ENCODE assay signal across 25 mouse cellular contexts in genomic region chrX:99299110-99299509, GRCm38 (mm10).
A peak's percentile ranks its signal among the peaks of the same experiment; 100 is the strongest.
DNase-seq lines count a peak whose midpoint lies in the region; ATAC-seq and TF ChIP-seq lines count a peak whose summit lies in the region.
"Had no signal": no experiment of that assay in that cellular context is flagged by ENCODE, and none has a peak within 500 bp of the region (broad histone marks: within the 10 kb centered on the region; RNA-seq: fewer than 3 reads in every experiment).

No protein-coding gene starts in this region.

- TF ChIP-seq CTCF in forebrain, postnatal 0 days (IDR thresholded peaks at IDR 0.05; ENCODE audit: low read depth): no peak

- H3K9ac ChIP-seq in forebrain, postnatal 0 days: no peak overlapping the region
- H3K9ac ChIP-seq in midbrain, embryonic 14.5 days (replicated peaks; ENCODE audit: low read length): no peak overlapping the region
- no peak overlapping the region for H3K9ac ChIP-seq in midbrain, embryonic 16.5 days (ENCODE audit: low read depth, low read length)
- H3K9ac ChIP-seq in forebrain, embryonic 11.5 days (ENCODE audit: low read length): no peak overlapping the region
- H3K9ac ChIP-seq: hindbrain, embryonic 13.5 days; limb, embryonic 13.5 days; liver, embryonic 14.5 days; lung, embryonic 14.5 days had no signal

- no peak for ATAC-seq in forebrain, postnatal 0 days
- ATAC-seq in midbrain, embryonic 14.5 days (ENCODE audit: low FRiP score, low TSS enrichment): no peak
- no peak for ATAC-seq in midbrain, embryonic 16.5 days
- ATAC-seq in forebrain, embryonic 11.5 days (replicated peaks; ENCODE audit: low FRiP score): peak; percentile 93
- no peak for ATAC-seq in inflammation-experienced regulatory T-cells, adult 6 months
- ATAC-seq: CD4-positive, CD25-positive, alpha-beta regulatory T cell, adult 4 months had no signal

- peak; percentile 63 for DNase-seq in forebrain, embryonic 10.5 days (ENCODE audit: extremely low spot score, low spot score)
- DNase-seq in forebrain, postnatal 0 days: no peak
- DNase-seq in midbrain, embryonic 14.5 days: peak; percentile 46
- peak; percentile 67 for DNase-seq in forebrain, embryonic 11.5 days (ENCODE audit: low spot score)
- DNase-seq in retina, embryonic 14.5 days (ENCODE audit: low spot score): peak; percentile 43
- no peak for DNase-seq in adrenal gland, postnatal 25 days
- DNase-seq: adrenal gland, adult 2 months; cerebellum, adult 8-10 months; cerebellum, postnatal 36 days; gastrocnemius, postnatal 36 days; heart, postnatal 36 days; kidney, adult 9 months; kidney, postnatal 25 days; layer of hippocampus, adult 9-11 months; lung, embryonic 14.5 days; lung, postnatal 36 days; thymus, adult 18-20 months; thymus, postnatal 36 days had no signal

- H3K9me3 ChIP-seq in forebrain, embryonic 10.5 days: no peaks in the 10 kb centered on the region
- no peaks in the 10 kb centered on the region for H3K9me3 ChIP-seq in forebrain, postnatal 0 days (ENCODE audit: low read length)
- no peaks in the 10 kb centered on the region for H3K9me3 ChIP-seq in midbrain, embryonic 14.5 days (ENCODE audit: control insufficient read depth, low read length)
- H3K9me3 ChIP-seq in midbrain, embryonic 16.5 days (replicated peaks; ENCODE audit: control insufficient read depth, low read length, poor library complexity, severe bottlenecking): no peaks in the 10 kb centered on the region
- no peaks in the 10 kb centered on the region for H3K9me3 ChIP-seq in forebrain, embryonic 11.5 days (ENCODE audit: control insufficient read depth, low read length)
- H3K9me3 ChIP-seq: hindbrain, embryonic 13.5 days; limb, embryonic 13.5 days; megakaryocyte, embryonic 14.5 days had no signal

- H3K4me1 ChIP-seq in forebrain, embryonic 10.5 days: peaks cover 38% of the 10 kb centered on the region
- H3K4me1 ChIP-seq in forebrain, postnatal 0 days (ENCODE audit: insufficient read depth): no peaks in the 10 kb centered on the region
- no peaks in the 10 kb centered on the region for H3K4me1 ChIP-seq in midbrain, embryonic 14.5 days (ENCODE audit: control insufficient read depth, insufficient read depth, low read length)
- no peaks in the 10 kb centered on the region for H3K4me1 ChIP-seq in midbrain, embryonic 16.5 days (ENCODE audit: control insufficient read depth, insufficient read depth, low read length)
- 0 out of 2 replicates have a peak, but pooled peaks cover 2% of the 10 kb centered on the region for H3K4me1 ChIP-seq in forebrain, embryonic 11.5 days (replicated peaks; ENCODE audit: control insufficient read depth, insufficient read depth, low read length)
- H3K4me1 ChIP-seq: hindbrain, embryonic 13.5 days; limb, embryonic 13.5 days had no signal

- peaks cover 98% of the 10 kb centered on the region for H3K27me3 ChIP-seq in forebrain, embryonic 10.5 days (ENCODE audit: poor library complexity, severe bottlenecking)
- no peaks in the 10 kb centered on the region for H3K27me3 ChIP-seq in forebrain, postnatal 0 days (ENCODE audit: insufficient read depth, low read length)
- H3K27me3 ChIP-seq in midbrain, embryonic 14.5 days (ENCODE audit: control insufficient read depth, insufficient read depth, low read length): peaks cover 17% of the 10 kb centered on the region; the same call in 1 of the 2 replicates
- H3K27me3 ChIP-seq in midbrain, embryonic 16.5 days (ENCODE audit: control insufficient read depth, insufficient read depth, low read depth, low read length): peaks cover under 1% of the 10 kb centered on the region
- H3K27me3 ChIP-seq in forebrain, embryonic 11.5 days (ENCODE audit: control insufficient read depth, insufficient read depth, low read length): peaks cover 14% of the 10 kb centered on the region

- H3K27ac ChIP-seq in forebrain, embryonic 10.5 days: no peak overlapping the region
- no peak overlapping the region for H3K27ac ChIP-seq in forebrain, postnatal 0 days (ENCODE audit: low read depth, low read length)
- H3K27ac ChIP-seq in midbrain, embryonic 14.5 days (replicated peaks; ENCODE audit: low read depth, low read length): no peak overlapping the region
- H3K27ac ChIP-seq in midbrain, embryonic 16.5 days (ENCODE audit: low read length): no peak overlapping the region
- H3K27ac ChIP-seq in forebrain, embryonic 11.5 days (ENCODE audit: low read depth, low read length): no peak overlapping the region
- H3K27ac ChIP-seq: hindbrain, embryonic 13.5 days; limb, embryonic 13.5 days; liver, embryonic 14.5 days had no signal

- WGBS in forebrain, embryonic 10.5 days: 36% methylated on average over 6 of the region's 6 CpGs
- 31% methylated on average over 6 of the region's 6 CpGs for WGBS in forebrain, postnatal 0 days
- WGBS in midbrain, embryonic 14.5 days: 28% methylated on average over 6 of the region's 6 CpGs
- WGBS in midbrain, embryonic 16.5 days: 33% methylated on average over 6 of the region's 6 CpGs
- 21% methylated on average over 6 of the region's 6 CpGs for WGBS in forebrain, embryonic 11.5 days

- no peak overlapping the region for H3K4me2 ChIP-seq in forebrain, postnatal 0 days (ENCODE audit: low read depth)
- no peak overlapping the region for H3K4me2 ChIP-seq in midbrain, embryonic 14.5 days (ENCODE audit: low read length)
- no peak overlapping the region for H3K4me2 ChIP-seq in midbrain, embryonic 16.5 days (ENCODE audit: low read length)
- H3K4me2 ChIP-seq in forebrain, embryonic 11.5 days (ENCODE audit: low read depth, low read length, severe bottlenecking): no peak overlapping the region
- H3K4me2 ChIP-seq: hindbrain, embryonic 13.5 days; limb, embryonic 13.5 days; lung, embryonic 14.5 days had no signal

- no peaks in the 10 kb centered on the region for H3K36me3 ChIP-seq in forebrain, embryonic 10.5 days (replicated peaks)
- no peaks in the 10 kb centered on the region for H3K36me3 ChIP-seq in forebrain, postnatal 0 days (ENCODE audit: insufficient read depth)
- H3K36me3 ChIP-seq in midbrain, embryonic 14.5 days (ENCODE audit: control insufficient read depth, insufficient read depth, low read length): no peaks in the 10 kb centered on the region
- H3K36me3 ChIP-seq in midbrain, embryonic 16.5 days (ENCODE audit: control insufficient read depth, insufficient read depth, low read length): no peaks in the 10 kb centered on the region
- H3K36me3 ChIP-seq in forebrain, embryonic 11.5 days (ENCODE audit: control insufficient read depth, insufficient read depth, low read length): no peaks in the 10 kb centered on the region
- H3K36me3 ChIP-seq: hindbrain, embryonic 13.5 days; limb, embryonic 13.5 days had no signal

- H3K4me3 ChIP-seq in forebrain, embryonic 10.5 days: no peak overlapping the region
- H3K4me3 ChIP-seq in forebrain, postnatal 0 days (ENCODE audit: low read depth, low read length): no peak overlapping the region
- no peak overlapping the region for H3K4me3 ChIP-seq in midbrain, embryonic 14.5 days (replicated peaks; ENCODE audit: low read depth, low read length)
- no peak overlapping the region for H3K4me3 ChIP-seq in midbrain, embryonic 16.5 days (ENCODE audit: low read depth, low read length)
- H3K4me3 ChIP-seq in forebrain, embryonic 11.5 days (ENCODE audit: low read depth, low read length): no peak overlapping the region
- H3K4me3 ChIP-seq: hindbrain, embryonic 13.5 days; limb, embryonic 13.5 days; megakaryocyte, embryonic 14.5 days had no signal

Comparison
In these comparisons a context has a peak if more than half of its experiments do, and no peak if none do; other contexts are left out.
1. DNase-seq: peak in forebrain, embryonic 10.5 days (single experiment), midbrain, embryonic 14.5 days (single experiment), forebrain, embryonic 11.5 days (single experiment) and retina, embryonic 14.5 days (single experiment); none in forebrain, postnatal 0 days (single experiment) and adrenal gland, postnatal 25 days (single experiment).